Mouse (Mus musculus): ENCODE results near the gene Tbx19. TPM values are rescaled to one million over a fixed set of nuclear protein-coding genes. Genes with fewer than 3 reads are reported as not detected.
A peak's percentile ranks its signal among the peaks of the same experiment; 100 is the strongest.

Gene Tbx19
- polyA plus RNA-seq, 1 experiment from 2014 or later: not detected

DNA sequence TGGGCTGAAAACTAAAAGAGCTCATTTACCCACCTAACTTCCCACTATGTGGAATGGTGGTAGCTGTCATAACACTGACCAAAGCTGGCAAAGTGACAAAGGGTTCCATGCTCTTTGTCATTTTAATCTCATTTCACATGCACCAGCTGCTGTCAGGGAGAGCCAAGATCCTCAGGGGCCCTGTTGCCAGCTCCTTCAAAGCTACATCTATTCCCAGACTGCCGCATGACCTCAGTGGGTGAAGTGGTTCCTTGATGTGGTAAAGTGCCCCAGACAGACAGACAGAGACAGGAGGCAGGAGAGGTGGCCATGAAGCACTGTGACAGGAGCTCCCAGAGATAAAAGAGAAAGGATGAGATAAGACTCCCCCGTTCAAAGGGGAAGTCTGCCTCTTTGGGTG, 49.9 kb downstream of the Tbx19 start:
- Histone ChIP-seq H3K9ac (no peak overlapping the region), H3K27me3 (replicated peaks) (no peaks in the 10 kb centered on the region), H3K4me1 (peaks cover 3% of the 10 kb centered on the region; the same call in 1 of the 2 replicates), H3K4me2 (no peak overlapping the region), H3K36me3 (no peaks in the 10 kb centered on the region), H3K9me3 (no peaks in the 10 kb centered on the region), H3K4me3 (replicated peaks) (no peak overlapping the region), H3K27ac (no peak overlapping the region)
- ATAC-seq (ENCODE audit: insufficient read depth, low FRiP score, low read depth): no peak
- 34% methylated on average over 2 of the region's 2 CpGs for WGBS

DNA sequence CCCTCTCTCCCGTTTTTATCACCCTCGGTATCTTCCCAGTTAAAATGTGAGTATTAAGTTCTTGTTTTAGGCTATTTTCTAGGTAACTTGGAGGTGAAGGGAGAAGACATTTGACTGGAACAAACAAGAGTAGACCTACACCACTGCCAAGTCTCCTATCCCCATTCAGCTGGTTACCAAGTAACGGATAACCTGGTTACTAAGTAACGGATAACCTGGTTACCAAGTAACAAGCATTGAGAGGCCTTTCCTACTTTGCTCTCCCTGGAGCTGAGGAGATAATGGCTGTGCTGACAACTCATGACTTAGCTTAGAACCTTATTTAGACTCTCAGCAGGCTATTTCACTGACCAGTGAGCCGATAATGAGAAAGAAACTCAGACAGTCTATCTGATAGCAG, 51.4 kb downstream of the Tbx19 start:
- Histone ChIP-seq H3K9ac (no peak overlapping the region), H3K36me3 (no peaks in the 10 kb centered on the region), H3K4me1 (peaks cover 3% of the 10 kb centered on the region; the same call in 1 of the 2 replicates), H3K4me2 (no peak overlapping the region), H3K27me3 (replicated peaks) (no peaks in the 10 kb centered on the region), H3K4me3 (replicated peaks) (no peak overlapping the region), H3K9me3 (no peaks in the 10 kb centered on the region), H3K27ac (no peak overlapping the region)
- ATAC-seq (ENCODE audit: insufficient read depth, low FRiP score, low read depth): no peak
- 55% methylated on average over 5 of the region's 5 CpGs for WGBS

DNA sequence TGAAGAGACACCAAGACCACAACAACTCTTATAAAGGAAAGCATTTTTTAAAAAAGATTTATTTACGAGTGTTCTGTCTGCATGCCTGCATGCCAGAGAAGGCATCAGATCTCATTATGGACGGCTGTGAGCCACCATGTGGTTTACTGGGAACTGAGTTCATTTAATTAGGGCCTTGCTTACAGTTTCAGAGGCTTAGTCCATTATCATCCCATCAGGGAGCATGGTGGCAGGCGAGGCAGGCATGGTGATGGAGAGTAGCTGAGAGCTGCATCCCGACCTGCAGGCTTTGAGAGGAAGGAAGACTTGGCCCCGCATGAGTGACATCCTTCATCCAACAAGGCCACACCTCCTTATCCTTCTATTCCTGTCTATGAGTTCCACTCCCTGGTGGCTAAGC, 52.1 kb downstream of the Tbx19 start:
- H3K27me3 ChIP-seq (replicated peaks): no peaks in the 10 kb centered on the region
- H3K36me3 ChIP-seq: no peaks in the 10 kb centered on the region
- ATAC-seq (ENCODE audit: insufficient read depth, low FRiP score, low read depth): no peak
- H3K4me2 ChIP-seq: no peak overlapping the region
- no peak overlapping the region for H3K27ac ChIP-seq
- 64% methylated on average over 5 of the region's 5 CpGs for WGBS
- H3K4me1 ChIP-seq: no peaks in the 10 kb centered on the region
- H3K9me3 ChIP-seq: no peaks in the 10 kb centered on the region
- no peak overlapping the region for H3K4me3 ChIP-seq (replicated peaks)
- no peak overlapping the region for H3K9ac ChIP-seq

DNA sequence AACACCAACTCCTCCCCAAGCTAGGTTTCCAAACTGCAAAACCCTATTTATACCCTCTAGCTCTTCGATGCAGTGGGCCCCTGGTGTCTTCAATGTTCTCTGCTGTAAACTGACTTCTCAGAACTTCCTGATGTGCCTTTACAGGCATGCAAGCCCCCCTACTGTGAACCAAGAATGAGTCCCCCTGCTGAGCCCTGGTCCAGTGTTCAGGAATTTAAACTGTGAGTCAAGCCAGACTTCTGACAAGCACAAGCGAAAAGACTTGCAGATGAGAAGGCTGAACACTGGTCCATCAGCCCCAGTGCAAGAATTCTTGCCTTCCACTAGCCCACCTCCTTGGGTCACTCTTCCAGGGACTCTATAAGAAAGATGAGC, 54.6 kb downstream of the Tbx19 start:
- Histone ChIP-seq H3K36me3 (no peaks in the 10 kb centered on the region), H3K27ac (no peak overlapping the region), H3K4me1 (no peaks in the 10 kb centered on the region), H3K27me3 (replicated peaks) (no peaks in the 10 kb centered on the region), H3K4me2 (no peak overlapping the region), H3K9me3 (no peaks in the 10 kb centered on the region), H3K4me3 (replicated peaks) (no peak overlapping the region), H3K9ac (no peak overlapping the region)
- ATAC-seq (ENCODE audit: insufficient read depth, low FRiP score, low read depth): no peak
- 82% methylated on average over 2 of the region's 2 CpGs for WGBS

DNA sequence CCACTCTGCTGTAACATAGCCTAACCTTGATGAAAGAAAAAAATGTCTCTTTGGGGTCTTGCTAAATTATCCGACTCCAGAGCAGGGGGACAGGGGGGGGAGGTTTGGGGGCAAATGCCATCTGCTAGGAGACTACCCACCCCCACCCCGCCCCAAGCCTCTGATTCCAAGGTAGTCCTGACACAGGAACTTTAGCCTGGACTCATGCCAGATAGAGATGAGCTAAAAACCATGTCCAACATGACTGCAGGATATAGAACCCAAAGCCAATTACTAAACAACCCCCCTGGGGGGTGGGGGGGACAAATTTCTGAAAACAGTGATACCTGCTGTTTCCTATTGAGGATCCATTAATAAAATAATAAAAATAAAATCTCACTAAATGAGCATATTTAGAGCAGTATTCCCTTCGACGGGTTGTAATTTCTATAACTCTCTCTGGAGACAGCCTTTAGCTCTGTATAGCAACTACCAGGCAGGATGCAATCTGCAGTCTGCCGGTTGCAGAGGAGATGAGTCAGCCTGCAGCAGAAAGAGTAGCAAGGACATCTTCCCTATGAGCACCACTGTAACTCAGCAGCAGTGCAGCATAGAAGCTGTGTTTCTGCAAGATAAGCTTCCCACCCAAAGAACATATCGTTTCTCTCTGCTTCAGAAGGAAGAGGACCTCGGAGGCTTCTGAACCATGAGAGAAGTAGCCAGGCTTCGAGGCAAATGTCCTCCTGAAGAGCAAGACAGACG, 55.1 kb downstream of the Tbx19 start:
- ATAC-seq (ENCODE audit: insufficient read depth, low FRiP score, low read depth): peak; percentile 88
- Histone ChIP-seq H3K4me3 (replicated peaks) (no peak overlapping the region), H3K27ac (no peak overlapping the region), H3K27me3 (replicated peaks) (no peaks in the 10 kb centered on the region), H3K9ac (no peak overlapping the region), H3K9me3 (no peaks in the 10 kb centered on the region), H3K4me1 (no peaks in the 10 kb centered on the region), H3K36me3 (no peaks in the 10 kb centered on the region), H3K4me2 (no peak overlapping the region)
- WGBS: 67% methylated on average over 9 of the region's 9 CpGs

DNA sequence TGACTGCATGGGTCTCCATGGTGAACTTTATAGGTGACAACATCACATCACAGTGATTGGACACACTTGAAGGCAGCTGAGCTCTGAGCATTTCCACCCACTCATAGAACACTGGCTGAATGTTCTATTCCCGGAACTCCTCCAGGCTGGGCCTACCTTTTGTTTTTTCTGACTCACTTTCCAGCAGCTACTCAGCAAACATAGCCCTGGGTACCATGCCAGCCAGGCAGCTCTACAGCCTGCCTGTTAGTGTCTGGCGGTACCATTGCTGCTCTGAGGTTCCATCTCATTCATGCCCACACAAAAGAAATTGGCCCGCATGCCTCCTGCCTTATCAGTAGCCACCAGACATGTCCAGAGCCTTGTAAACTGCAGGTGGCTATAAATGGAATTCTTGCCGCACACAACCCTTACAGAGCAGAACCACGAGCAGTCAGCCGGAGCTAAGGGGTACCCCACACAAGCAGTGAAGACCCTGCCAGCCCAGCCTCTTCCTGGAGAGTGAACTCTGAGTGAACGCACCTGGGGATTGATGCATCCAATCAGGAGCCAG, 55.8 kb downstream of the Tbx19 start:
- H3K4me3 ChIP-seq (replicated peaks): no peak overlapping the region
- WGBS: 59% methylated on average over 7 of the region's 7 CpGs
- no peaks in the 10 kb centered on the region for H3K36me3 ChIP-seq
- no peaks in the 10 kb centered on the region for H3K27me3 ChIP-seq (replicated peaks)
- H3K27ac ChIP-seq: no peak overlapping the region
- ATAC-seq (ENCODE audit: insufficient read depth, low FRiP score, low read depth): peak; percentile 84
- H3K9me3 ChIP-seq: no peaks in the 10 kb centered on the region
- H3K4me2 ChIP-seq: no peak overlapping the region
- H3K4me1 ChIP-seq: no peaks in the 10 kb centered on the region
- no peak overlapping the region for H3K9ac ChIP-seq

DNA sequence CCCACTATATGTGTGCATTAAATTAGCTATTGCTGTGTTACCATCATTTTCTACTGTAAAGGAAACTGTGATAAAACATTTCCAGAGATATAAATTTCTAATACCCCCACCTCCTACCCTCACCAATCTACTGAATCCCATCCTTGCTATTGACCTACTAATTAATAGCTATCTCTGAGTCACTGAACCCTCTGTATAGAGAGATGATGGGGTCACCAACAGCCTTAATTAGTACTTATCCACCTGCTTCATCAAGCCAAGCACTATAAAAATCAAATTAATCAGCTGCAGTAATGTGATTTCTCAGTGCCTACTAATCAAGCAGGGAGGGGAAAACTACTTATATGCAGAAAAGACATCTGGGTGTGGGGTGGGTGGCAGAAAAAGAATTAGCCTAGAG, 61.0 kb downstream of the Tbx19 start:
- no peaks in the 10 kb centered on the region for H3K27me3 ChIP-seq (replicated peaks)
- ATAC-seq (ENCODE audit: insufficient read depth, low FRiP score, low read depth): no peak

DNA sequence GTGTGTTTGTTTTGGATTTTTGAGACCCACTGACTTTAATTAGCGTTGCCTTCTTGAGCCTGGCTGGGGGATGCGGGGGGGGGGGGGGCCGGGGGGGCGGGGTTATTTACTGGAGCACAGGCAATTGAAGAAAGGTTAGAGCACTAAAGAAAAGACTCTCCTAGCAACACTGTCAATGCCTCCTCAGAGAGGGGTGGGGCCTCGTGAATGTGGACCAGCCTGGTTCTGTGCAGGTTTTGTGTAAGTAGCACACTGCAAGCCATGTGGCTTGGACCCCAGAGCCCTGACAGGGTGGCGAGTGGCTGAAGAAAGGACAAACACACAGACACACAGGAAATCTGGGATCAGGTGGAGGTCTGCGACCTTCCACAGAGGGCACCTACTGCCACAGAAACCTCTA, 65.7 kb downstream of the Tbx19 start:
- Histone ChIP-seq H3K4me1 (no peaks in the 10 kb centered on the region), H3K4me3 (replicated peaks) (no peak overlapping the region), H3K9ac (no peak overlapping the region), H3K36me3 (no peaks in the 10 kb centered on the region), H3K9me3 (no peaks in the 10 kb centered on the region), H3K4me2 (no peak overlapping the region), H3K27ac (no peak overlapping the region), H3K27me3 (replicated peaks) (no peaks in the 10 kb centered on the region)
- ATAC-seq (ENCODE audit: insufficient read depth, low FRiP score, low read depth): no peak
- 44% methylated on average over 7 of the region's 7 CpGs for WGBS

More for the DNA sequence above, 61.0 kb downstream of the Tbx19 start:
- Histone ChIP-seq H3K4me2 (no peak overlapping the region), H3K36me3 (no peaks in the 10 kb centered on the region), H3K9me3 (no peaks in the 10 kb centered on the region), H3K4me3 (replicated peaks) (no peak overlapping the region), H3K4me1 (no peaks in the 10 kb centered on the region), H3K27ac (no peak overlapping the region), H3K9ac (no peak overlapping the region)

DNA sequence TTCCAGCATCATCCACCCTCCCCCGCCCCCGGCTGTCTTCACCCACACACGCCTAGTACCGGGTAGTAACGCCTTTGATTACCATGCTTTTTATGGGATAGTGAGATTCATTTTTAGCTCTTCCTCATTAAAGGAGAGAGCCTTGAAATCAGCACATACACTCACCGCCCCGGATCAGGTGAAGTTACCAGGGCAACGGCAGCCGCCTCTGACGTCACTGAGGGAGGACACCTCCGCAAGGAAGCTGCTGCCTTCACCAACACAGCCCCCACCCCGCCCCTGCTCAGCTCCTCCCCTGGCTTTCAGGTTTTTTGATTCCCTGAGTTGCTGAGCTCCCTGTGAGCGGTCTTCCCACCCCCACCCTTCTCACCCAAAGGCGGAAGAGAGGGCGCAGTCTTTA, 68.9 kb downstream of the Tbx19 start:
- 5% methylated on average over 15 of the region's 15 CpGs for WGBS
- ATAC-seq (ENCODE audit: insufficient read depth, low FRiP score, low read depth): peak; percentile 67
- Histone ChIP-seq H3K4me3 (replicated peaks) (peak overlapping the region; percentile 18; the same call in 1 of the 2 replicates), H3K36me3 (no peaks in the 10 kb centered on the region), H3K27me3 (replicated peaks) (no peaks in the 10 kb centered on the region), H3K9me3 (no peaks in the 10 kb centered on the region), H3K9ac (no peak overlapping the region), H3K27ac (no peak overlapping the region), H3K4me2 (peak overlapping the region; percentile 52), H3K4me1 (no peaks in the 10 kb centered on the region)

DNA sequence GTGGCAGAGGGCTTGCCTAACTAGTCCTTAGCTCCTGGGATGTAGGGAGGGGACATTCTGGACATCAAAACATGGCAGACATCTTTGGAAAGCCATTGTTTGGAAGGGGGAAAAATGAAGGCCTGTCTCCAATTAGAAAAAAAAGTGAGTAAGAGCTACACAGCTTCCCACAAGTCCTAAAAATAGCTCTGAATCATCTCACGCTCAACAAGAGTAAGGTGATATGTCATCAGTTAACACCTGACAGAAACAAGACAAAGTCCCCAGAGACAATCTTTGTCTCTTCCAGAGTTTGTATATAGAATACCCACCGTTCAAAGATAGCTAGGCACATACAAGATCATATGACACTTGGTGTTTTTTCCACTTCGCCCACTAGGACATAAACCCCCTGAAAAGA, 71.0 kb downstream of the Tbx19 start:
- no peak for ATAC-seq (ENCODE audit: insufficient read depth, low FRiP score, low read depth)
- H3K27ac ChIP-seq: no peak overlapping the region
- no peak overlapping the region for H3K4me3 ChIP-seq (replicated peaks)
- H3K4me1 ChIP-seq: no peaks in the 10 kb centered on the region
- no peaks in the 10 kb centered on the region for H3K9me3 ChIP-seq
- H3K9ac ChIP-seq: no peak overlapping the region
- WGBS: 61% methylated on average over 3 of the region's 3 CpGs
- no peak overlapping the region for H3K4me2 ChIP-seq
- no peaks in the 10 kb centered on the region for H3K27me3 ChIP-seq (replicated peaks)
- no peaks in the 10 kb centered on the region for H3K36me3 ChIP-seq
